Mouse (Mus musculus) lung, postnatal 36 days (tissue): ENCODE measurements around the gene Mt4.
"Not testable (repeated sequence)": the region's sequence is repeated elsewhere in the genome, so short reads cannot be mapped to it uniquely, and the experiment has no call there.

Experiments
- DNase-seq: peaks from one replicate; pipeline ENCODE4 v3.0.0; 2022; ENCODE audit warnings: mixed read lengths

Gene Mt4

DNA sequence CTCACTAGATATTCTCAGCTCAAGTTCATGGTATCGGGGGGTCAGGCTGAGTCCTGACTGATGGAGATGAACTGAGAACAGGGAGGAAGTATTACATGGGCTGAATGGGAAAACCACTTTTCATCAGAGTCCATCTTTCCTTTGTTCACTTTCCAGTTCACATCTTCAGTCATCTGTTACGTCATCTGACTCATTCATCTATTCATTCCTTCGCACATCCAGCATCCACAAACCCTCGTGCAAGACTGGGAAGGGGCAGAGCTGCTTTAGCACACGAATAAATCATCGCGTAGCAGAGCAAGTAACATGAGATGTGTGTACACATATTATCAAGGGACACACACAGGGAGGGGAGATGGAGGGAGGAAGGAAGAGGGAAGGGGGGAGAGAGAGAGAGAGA, 805 bp upstream of the Mt4 start:
- DNase-seq = no peak

DNA sequence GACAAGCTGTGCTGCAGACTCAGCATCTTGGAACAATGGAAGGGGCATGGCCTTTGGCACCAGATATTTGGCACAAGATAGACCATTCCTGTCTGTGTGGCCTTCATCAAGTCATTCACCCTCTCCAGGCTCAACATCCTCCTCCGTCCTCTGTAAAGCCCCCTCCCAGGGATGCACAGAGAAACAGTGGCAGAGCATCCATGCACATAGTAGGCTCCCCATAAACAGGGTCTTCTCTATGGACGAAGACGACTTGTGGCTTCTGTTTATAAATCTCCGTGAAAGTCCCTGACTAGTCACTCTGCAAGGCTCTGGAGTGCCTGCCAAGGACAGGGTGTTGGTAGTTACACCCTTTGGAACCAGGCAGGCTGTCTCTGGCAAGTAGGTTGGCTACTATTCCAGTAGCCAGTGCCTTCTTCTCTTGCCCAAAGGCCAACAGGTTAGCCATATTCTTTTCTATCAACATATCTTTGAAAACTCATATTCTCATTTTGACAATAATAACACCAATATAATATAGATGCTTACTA, 3.3 kb downstream of the Mt4 start:
- no peak for DNase-seq

DNA sequence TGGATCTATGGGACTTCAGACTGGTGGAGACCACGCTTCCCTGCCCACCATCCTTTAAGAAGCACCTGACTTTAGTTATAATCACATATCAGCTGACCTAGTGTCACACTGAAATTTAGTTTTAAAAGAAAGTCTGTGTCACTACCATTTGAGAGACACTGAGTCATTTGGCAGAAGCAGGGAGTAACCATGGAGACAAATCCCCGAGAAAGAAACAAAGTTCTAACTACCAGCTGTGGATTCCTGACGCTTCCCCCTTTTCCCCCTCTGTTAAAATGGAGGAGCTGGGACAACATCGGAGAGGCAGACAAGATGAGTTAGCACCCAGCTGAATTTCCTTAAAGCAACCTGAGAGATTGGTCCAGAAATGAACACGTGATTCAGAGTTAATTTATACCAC, 11.2 kb downstream of the Mt4 start:
- DNase-seq = no peak

GRCm38 (mm10) chr8:94150925-94151324, 13.9 kb downstream of the Mt4 start:
- no peak for DNase-seq

GRCm38 (mm10) chr8:94152513-94153300, 15.7 kb downstream of the Mt4 start, which contains the start of gene Mt3:
TSS of gene Mt3 (plus strand) at chr8:94152607.
- no peak for DNase-seq

DNA sequence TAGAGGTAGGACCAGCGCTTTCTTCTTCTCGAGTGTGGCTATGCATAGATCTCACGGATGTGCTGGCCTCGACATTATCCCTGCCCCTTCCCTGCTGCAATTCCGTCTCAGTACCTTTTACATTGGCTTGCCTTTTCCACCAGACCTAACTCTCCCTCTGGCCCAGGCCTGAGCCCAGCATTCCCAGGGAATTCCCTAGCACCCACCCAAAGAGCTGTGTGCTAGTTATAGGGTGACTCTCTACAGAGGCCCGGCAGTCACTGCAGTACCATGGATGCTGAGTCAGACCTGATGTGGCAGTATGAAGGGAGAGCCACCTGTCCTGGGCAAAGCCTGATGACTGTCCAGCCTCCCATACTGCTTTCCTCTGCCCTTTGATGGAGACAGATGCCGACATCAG, 16.5 kb downstream of the Mt4 start:
- no peak for DNase-seq

DNA sequence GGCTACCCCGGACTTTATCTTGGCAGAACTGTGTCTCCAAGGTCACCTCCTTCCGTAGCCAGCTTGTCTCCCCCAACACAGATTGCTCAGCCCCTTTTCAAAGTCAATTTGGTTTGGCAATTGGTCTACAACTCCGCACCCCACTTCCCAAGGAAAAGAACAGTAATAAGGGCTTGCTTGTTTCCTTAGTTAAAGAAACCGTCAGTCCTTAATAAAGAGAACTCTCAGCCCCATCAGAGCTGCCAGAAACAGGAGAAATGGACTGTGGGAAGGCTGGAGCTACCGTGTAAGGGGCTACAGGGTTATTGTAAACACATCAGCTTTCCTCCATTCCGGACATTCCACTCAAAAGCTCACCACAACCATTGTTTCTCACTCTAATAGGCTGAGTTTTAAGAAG, 17.5 kb downstream of the Mt4 start:
- DNase-seq = no peak

DNA sequence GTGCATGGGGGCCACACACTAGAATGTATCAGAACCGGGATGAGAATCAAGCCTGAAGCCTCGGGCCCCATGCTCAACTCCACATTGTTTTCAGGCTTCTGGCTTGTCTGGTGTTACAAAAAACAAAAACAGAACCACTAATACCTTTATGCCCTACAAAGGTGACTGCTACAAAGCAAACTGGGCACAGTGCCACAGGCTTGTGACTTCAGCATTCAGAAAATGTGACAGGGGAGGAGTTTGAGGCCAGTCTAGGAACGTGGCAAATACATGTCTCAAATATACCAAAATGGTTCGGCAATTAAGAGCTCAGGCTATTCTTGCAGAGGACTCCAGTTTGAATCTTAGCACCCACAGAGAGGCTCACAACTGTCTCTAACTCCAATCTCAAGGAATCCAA, 19.1 kb downstream of the Mt4 start:
- DNase-seq = peak; percentile 24

DNA sequence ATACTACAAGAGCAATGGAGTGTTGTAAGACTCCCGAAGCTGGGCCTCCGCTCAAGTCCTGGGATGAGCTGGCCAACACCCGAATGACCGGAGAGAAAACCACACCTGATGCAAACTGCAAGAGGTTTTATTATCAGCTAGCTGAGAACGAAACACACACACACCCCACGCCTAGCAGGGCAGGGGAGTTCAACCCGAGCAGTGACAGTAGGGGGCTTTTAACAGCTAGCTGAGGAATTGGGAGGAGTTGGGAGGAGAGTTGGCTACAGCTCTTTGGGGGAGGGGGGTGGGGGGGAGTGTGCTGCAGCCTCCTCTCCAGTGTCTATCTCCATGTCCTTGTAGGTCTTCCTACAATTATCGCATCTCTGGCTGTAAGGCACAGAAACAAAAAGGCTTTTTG, 28.8 kb downstream of the Mt4 start:
- not testable (repeated sequence) for DNase-seq

GRCm38 (mm10) chr8:94167244-94167643, 30.2 kb downstream of the Mt4 start:
- DNase-seq = peak; percentile 95

- DNase-seq = no peak
Observed at GRCm38 (mm10) chr8:94169547-94169946, 32.5 kb downstream of the Mt4 start.

DNA sequence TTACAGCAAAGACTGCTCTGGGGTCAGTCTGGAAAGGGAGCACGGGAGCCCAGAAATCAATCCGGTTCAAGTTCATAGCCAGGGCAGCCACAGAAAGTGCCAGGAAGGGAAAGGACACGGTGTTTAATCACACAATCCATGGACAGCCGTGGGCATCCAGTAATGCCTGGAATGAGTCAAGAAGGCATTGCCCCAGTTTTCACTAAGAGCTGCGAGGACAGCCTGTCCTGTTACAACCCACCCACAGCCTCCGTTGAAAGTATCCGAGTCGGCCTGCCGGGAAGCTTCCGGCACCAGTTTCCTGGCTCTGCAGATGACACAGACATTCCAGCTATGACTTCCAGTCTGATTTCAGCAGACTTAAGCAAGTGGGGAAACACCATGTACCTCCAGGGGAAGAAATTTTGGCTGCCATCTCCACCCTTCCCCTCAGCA, 34.3 kb downstream of the Mt4 start:
- peak; percentile 37 for DNase-seq

DNA sequence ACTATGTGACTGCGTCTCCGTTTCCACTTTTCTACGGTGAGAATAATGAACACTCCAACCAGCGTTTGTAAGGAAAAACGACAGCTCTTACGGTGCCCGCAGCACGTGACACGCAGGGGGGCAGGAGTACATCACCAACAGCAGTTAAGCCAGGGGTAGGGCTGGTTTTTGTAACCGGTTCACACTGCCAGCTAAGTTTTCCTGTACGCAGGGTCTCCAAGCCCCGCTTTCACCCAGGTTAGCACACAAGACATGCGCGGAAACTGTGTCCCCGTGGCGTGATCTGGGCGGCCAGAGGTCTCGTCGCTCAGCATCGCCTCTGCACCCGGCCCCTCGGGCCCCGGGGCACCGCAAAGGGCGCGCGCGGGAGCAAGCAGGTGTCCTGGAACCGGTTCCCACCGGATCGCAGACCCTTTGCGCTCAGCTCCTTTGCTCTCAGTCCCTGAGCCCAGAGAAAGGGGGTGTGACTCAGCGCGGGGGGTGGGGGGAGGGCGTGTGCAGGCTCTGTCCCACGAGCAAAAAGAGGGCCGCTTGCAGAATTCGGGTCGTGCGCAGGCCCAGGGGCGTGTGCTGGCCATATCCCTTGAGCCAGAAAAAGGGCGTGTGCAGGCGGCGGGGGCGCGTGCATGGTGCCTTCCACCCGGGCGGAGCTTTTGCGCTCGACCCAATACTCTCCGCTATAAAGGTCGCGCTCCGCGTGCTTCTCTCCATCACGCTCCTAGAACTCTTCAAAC, 35.2 kb downstream of the Mt4 start, which contains the start of gene Mt2:
TSS of gene Mt2 (plus strand) at position 590 of the 734 bp plus-strand sequence.
- peak; percentile 65 for DNase-seq

- DNase-seq = no peak
Observed at GRCm38 (mm10) chr8:94172809-94173732, 36.1 kb downstream of the Mt4 start.

DNA sequence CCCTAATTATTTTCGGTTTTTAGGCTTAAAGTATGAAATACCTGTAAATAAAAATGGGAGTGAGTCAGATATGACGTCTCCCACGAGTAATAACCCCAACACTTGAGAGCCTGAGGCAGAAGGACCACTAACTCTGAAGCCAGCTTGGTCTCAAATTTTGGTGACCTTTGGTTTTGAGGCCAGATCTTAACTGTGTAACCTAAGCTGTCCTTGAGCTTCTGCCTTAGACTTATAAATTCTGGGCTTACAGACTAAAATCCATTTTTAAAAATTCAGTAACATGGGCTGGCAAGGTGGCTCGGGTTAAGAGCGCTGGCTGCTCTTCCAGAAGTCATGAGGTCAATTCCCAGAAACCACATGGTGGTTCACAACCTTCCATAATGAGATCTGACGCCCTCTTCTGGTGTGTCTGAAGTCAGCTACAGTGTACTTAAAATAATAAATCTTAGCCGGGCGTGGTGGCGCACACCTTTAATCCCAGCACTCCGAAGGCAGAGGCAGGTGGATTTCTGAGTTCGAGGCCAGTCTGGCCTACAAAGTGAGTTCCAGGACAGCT, 36.9 kb downstream of the Mt4 start:
- DNase-seq = no peak

GRCm38 (mm10) chr8:94174619-94175213, 37.7 kb downstream of the Mt4 start:
- DNase-seq = no peak

DNA sequence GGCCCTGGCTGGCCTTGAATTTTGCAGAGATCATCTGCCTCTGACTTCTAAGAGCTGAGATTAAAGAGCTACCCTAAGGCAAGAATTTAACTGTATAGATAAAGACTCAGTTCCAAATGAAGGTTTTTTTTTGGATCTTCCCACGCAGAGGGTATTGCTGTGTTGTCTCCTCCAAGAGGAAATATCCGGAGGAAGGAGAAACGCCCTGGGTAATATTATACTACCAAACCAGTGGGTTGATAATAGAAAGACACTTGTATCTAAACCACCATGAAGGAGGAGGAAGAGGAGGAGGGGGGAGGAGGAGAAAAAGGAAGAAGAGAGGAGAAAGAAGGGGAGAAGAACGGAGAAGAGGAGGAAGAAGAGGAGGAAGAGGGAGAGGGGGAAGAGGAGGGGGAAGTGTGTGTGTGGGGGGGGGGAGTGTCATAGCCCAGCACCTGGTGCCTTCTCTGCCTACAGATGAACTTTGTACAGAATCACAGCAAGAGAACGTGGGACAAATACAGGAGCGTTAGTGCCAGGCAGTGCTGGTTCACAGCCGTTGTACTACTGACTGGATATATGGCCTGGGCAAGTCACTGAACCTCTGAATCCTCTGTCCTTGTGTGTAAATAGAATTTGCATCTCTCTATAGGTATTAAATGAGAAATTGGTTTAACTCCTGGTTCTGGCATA, 40.9 kb downstream of the Mt4 start:
- DNase-seq = no peak

- DNase-seq = peak; percentile 90
Observed at GRCm38 (mm10) chr8:94178857-94179712, 42.1 kb downstream of the Mt4 start, which contains the start of gene Mt1. TSS of gene Mt1 (plus strand) at chr8:94179082.

- peak; percentile 24 for DNase-seq
Observed at GRCm38 (mm10) chr8:94179713-94180560, 42.9 kb downstream of the Mt4 start.
